Mouse (Mus musculus) stomach, postnatal 0 days (tissue): ENCODE data around the gene Sytl5.

Source experiments
- CTCF ChIP-seq: IDR thresholded peaks from 2 replicates; pipeline ENCODE4 v1.5.1; 2016; ENCODE audit warnings: antibody characterized with exemption, low read depth, mild to moderate bottlenecking, moderate library complexity
- EP300 ChIP-seq: optimal IDR thresholded peaks from 2 replicates; pipeline ENCODE3; 2016; ENCODE audit warnings: antibody characterized with exemption

- TF ChIP-seq CTCF, result no peak
- TF ChIP-seq EP300, result no peak
These were observed 24.1 kb downstream of the Sytl5 start for GRCm38 (mm10) chrX:9909572-9909971.
